Mouse (Mus musculus): ENCODE data around the gene Bcl2.

The Bcl2 gene

GRCm38 (mm10) chr1:106664978-106665377, 49.1 kb downstream of the Bcl2 start:
- WGBS, result 100% methylated on average over 1 of the region's 1 CpGs

GRCm38 (mm10) chr1:106662486-106662885, 51.6 kb downstream of the Bcl2 start:
- whole genome bisulfite sequencing, result 92% methylated on average over 5 of the region's 5 CpGs

- 92% methylated on average over 5 of the region's 5 CpGs for WGBS
These were observed 55.7 kb downstream of the Bcl2 start for GRCm38 (mm10) chr1:106658293-106658847.

GRCm38 (mm10) chr1:106656207-106656738, 57.8 kb downstream of the Bcl2 start:
- 86% methylated on average over 5 of the region's 5 CpGs for WGBS

- WGBS, result 96% methylated on average over 6 of the region's 6 CpGs
These were observed 59.8 kb downstream of the Bcl2 start for GRCm38 (mm10) chr1:106654254-106654653.

GRCm38 (mm10) chr1:106653441-106653860, 60.6 kb downstream of the Bcl2 start:
- WGBS, result 42% methylated on average over 4 of the region's 4 CpGs

GRCm38 (mm10) chr1:106651211-106651610, 62.9 kb downstream of the Bcl2 start:
- 59% methylated on average over 7 of the region's 7 CpGs for WGBS

- 89% methylated on average over 4 of the region's 4 CpGs for WGBS
These were observed 63.6 kb downstream of the Bcl2 start for GRCm38 (mm10) chr1:106650427-106650826.

- 92% methylated on average over 3 of the region's 3 CpGs for WGBS
These were observed 66.7 kb downstream of the Bcl2 start for GRCm38 (mm10) chr1:106647336-106647735.

GRCm38 (mm10) chr1:106644566-106644965, 69.5 kb downstream of the Bcl2 start:
- WGBS, result 87% methylated on average over 4 of the region's 4 CpGs

- 76% methylated on average over 3 of the region's 3 CpGs for WGBS
These were observed 70.5 kb downstream of the Bcl2 start for GRCm38 (mm10) chr1:106643527-106643926.

- WGBS, result 85% methylated on average over 1 of the region's 1 CpGs
These were observed 73.5 kb downstream of the Bcl2 start for GRCm38 (mm10) chr1:106640577-106640976.

- 90% methylated on average over 11 of the region's 11 CpGs for WGBS
These were observed 76.4 kb downstream of the Bcl2 start for GRCm38 (mm10) chr1:106637705-106638104.

GRCm38 (mm10) chr1:106636714-106637113, 77.4 kb downstream of the Bcl2 start:
- WGBS, result 59% methylated on average over 2 of the region's 2 CpGs

- WGBS, result 81% methylated on average over 3 of the region's 3 CpGs
These were observed 80.9 kb downstream of the Bcl2 start for GRCm38 (mm10) chr1:106633207-106633606.

GRCm38 (mm10) chr1:106631869-106632463, 82.1 kb downstream of the Bcl2 start:
- 92% methylated on average over 3 of the region's 3 CpGs for WGBS

GRCm38 (mm10) chr1:106630973-106631372, 83.1 kb downstream of the Bcl2 start:
- 68% methylated on average over 2 of the region's 2 CpGs for WGBS

GRCm38 (mm10) chr1:106629931-106630682, 84.0 kb downstream of the Bcl2 start:
- 59% methylated on average over 4 of the region's 4 CpGs for WGBS

- WGBS, result 43% methylated on average over 4 of the region's 4 CpGs
These were observed 84.6 kb downstream of the Bcl2 start for GRCm38 (mm10) chr1:106629470-106629830.

GRCm38 (mm10) chr1:106628718-106629469, 85.2 kb downstream of the Bcl2 start:
- WGBS, result 69% methylated on average over 3 of the region's 3 CpGs

GRCm38 (mm10) chr1:106627241-106627640, 86.8 kb downstream of the Bcl2 start:
- WGBS, result 33% methylated on average over 5 of the region's 5 CpGs

Data from cerebral cortex, adult 2 months (tissue).